Mouse (Mus musculus): Measurements from ENCODE around the gene Ube2d1.

- TF ChIP-seq ETS1 (conservative IDR thresholded peaks at IDR 0.05; ENCODE audit: low read depth, low read length) = no peak
- TF ChIP-seq CTCF (conservative IDR thresholded peaks at IDR 0.05 in 1 of 2, IDR thresholded peaks at IDR 0.05 in 1 of 2; ENCODE audit: low read depth in 2 of 2, low read length in 2 of 2) = no peak
- TF ChIP-seq MAFK (IDR thresholded peaks at IDR 0.05; ENCODE audit: insufficient replicate concordance, low read length) = no peak
- TF ChIP-seq POLR2A (IDR thresholded peaks at IDR 0.05; ENCODE audit: low read depth, low read length) = no peak
- no peak for TF ChIP-seq MAZ (IDR thresholded peaks at IDR 0.05; ENCODE audit: low read depth, low read length)
- no peak for TF ChIP-seq RCOR1 (conservative IDR thresholded peaks at IDR 0.05; ENCODE audit: low read depth, low read length)
- no peak for TF ChIP-seq RAD21 (IDR thresholded peaks at IDR 0.05; ENCODE audit: low read depth, low read length)
- no peak for TF ChIP-seq TCF12 (IDR thresholded peaks at IDR 0.05; ENCODE audit: low read depth, low read length)
- no peak for TF ChIP-seq EP300 (IDR thresholded peaks at IDR 0.05; ENCODE audit: low read length)
- TF ChIP-seq NRF1 (IDR thresholded peaks at IDR 0.05; ENCODE audit: low read depth, low read length) = no peak
- no peak for TF ChIP-seq GABPA (IDR thresholded peaks at IDR 0.05; ENCODE audit: insufficient replicate concordance, low read depth, low read length)
- TF ChIP-seq USF1 (IDR thresholded peaks at IDR 0.05; ENCODE audit: low read depth, low read length) = no peak
- TF ChIP-seq JUN (IDR thresholded peaks at IDR 0.05; ENCODE audit: insufficient read depth, low read depth, low read length) = no peak
Observed at GRCm38 (mm10) chr10:71323669-71324068, 38.6 kb upstream of the Ube2d1 start.
